Mouse (Mus musculus): Measurements from ENCODE around the gene Rin3. TPM values are rescaled to one million over a fixed set of nuclear protein-coding genes. Genes with fewer than 3 reads are reported as not detected.

Rin3 gene
- polyA plus RNA-seq, 1 experiment from 2014 or later: 1.9 TPM

DNA sequence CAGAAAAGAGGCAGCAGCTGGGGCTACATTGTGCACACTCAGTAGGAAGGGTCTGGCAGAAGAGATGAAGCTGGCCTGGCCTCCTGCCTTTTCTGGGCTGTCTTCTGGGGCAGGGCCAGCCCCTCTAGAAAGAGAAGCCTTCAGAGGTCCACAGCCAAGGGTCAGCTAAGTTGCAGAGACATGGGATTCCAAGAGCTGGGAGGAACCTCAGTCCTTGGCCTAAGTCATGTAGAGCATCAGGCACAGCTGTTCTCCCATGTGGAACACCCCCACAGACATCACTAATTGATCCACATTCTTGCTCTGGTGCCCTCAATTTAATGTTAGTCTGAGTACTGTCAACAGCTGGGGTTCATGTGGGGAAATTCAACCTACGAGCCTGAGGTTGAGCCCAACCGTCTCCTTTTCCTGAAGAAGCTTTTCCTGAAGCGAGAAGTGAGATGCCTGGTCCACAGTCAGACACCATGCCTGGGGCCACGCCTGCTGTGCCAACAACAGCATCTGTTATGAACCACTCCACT lies 20.0 kb downstream of the Rin3 start:
- Histone ChIP-seq H3K9ac (ENCODE audit: low read length) (no peak overlapping the region), H3K4me1 (ENCODE audit: control insufficient read depth, insufficient read depth, low read length) (peaks cover 3% of the 10 kb centered on the region), H3K27ac (ENCODE audit: low read depth, low read length) (no peak overlapping the region), H3K36me3 (ENCODE audit: control insufficient read depth, insufficient read depth, low read length) (no peaks in the 10 kb centered on the region), H3K4me2 (ENCODE audit: low read length) (no peak overlapping the region), H3K9me3 (replicated peaks; ENCODE audit: control insufficient read depth, low read length) (no peaks in the 10 kb centered on the region), H3K4me3 (ENCODE audit: low read depth, low read length) (no peak overlapping the region), H3K27me3 (replicated peaks; ENCODE audit: control insufficient read depth, insufficient read depth, low read length) (no peaks in the 10 kb centered on the region)
- 79% methylated on average over 4 of the region's 4 CpGs for WGBS
- ATAC-seq (no peak), DNase-seq (ENCODE audit: low spot score) (no peak)

GRCm38 (mm10) chr12:102303867-102304266 lies 21.0 kb downstream of the Rin3 start:
- Histone ChIP-seq H3K36me3 (ENCODE audit: control insufficient read depth, insufficient read depth, low read length) (no peaks in the 10 kb centered on the region), H3K4me2 (ENCODE audit: low read length) (no peak overlapping the region), H3K27me3 (replicated peaks; ENCODE audit: control insufficient read depth, insufficient read depth, low read length) (no peaks in the 10 kb centered on the region), H3K4me1 (ENCODE audit: control insufficient read depth, insufficient read depth, low read length) (peaks cover 12% of the 10 kb centered on the region), H3K9ac (ENCODE audit: low read length) (no peak overlapping the region), H3K27ac (ENCODE audit: low read depth, low read length) (no peak overlapping the region), H3K9me3 (replicated peaks; ENCODE audit: control insufficient read depth, low read length) (no peaks in the 10 kb centered on the region), H3K4me3 (ENCODE audit: low read depth, low read length) (no peak overlapping the region)
- no peak for DNase-seq (ENCODE audit: low spot score)
- 62% methylated on average over 7 of the region's 7 CpGs for WGBS
- ATAC-seq: no peak

DNA sequence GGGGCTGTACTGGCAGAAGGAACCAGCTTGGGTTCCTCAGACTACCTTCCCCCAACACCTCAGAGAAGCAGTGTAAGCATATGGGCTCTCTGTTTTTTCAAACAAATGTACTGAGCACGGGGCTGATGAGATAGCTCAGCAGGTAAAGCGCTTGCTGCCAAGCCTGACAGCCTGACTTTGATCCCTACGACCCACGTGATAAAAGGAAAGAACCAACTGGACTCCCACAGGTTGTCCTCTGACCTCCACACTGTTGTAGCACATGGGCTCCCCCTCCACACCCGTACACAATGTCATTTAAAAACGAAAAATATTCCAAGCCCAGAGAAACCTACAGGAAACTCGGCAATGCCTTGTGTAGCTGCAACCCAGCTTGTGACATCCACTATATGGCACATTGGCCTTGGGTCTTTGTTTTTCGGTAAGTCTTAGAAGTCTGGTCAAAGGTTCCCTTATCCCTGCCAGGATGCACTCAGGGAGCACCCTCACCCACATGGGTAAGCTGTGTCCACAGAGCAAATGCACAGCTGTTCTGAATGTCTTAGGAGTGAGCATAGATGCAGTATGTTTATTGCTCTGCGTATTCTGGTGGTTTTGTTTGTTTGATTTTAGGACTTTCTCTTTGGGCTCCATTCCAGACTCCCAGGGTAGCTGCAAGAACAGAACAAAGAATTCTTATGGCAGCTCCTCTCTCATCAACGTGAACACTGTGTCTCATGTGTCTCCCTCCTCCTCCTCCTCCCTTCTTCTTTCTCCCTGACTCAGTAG lies 22.4 kb downstream of the Rin3 start:
- 66% methylated on average over 10 of the region's 10 CpGs for WGBS
- H3K9ac ChIP-seq (ENCODE audit: low read length): no peak overlapping the region
- no peak overlapping the region for H3K4me2 ChIP-seq (ENCODE audit: low read length)
- no peaks in the 10 kb centered on the region for H3K9me3 ChIP-seq (replicated peaks; ENCODE audit: control insufficient read depth, low read length)
- H3K27me3 ChIP-seq (replicated peaks; ENCODE audit: control insufficient read depth, insufficient read depth, low read length): no peaks in the 10 kb centered on the region
- H3K36me3 ChIP-seq (ENCODE audit: control insufficient read depth, insufficient read depth, low read length): no peaks in the 10 kb centered on the region
- DNase-seq (ENCODE audit: low spot score) (no peak), ATAC-seq (no peak)
- H3K4me3 ChIP-seq (ENCODE audit: low read depth, low read length): no peak overlapping the region
- no peak overlapping the region for H3K27ac ChIP-seq (ENCODE audit: low read depth, low read length)
- peaks cover 12% of the 10 kb centered on the region for H3K4me1 ChIP-seq (ENCODE audit: control insufficient read depth, insufficient read depth, low read length)

GRCm38 (mm10) chr12:102308001-102308456 lies 25.2 kb downstream of the Rin3 start:
- H3K27ac ChIP-seq (ENCODE audit: low read depth, low read length): peak overlapping the region; percentile 82
- no peak overlapping the region for H3K4me3 ChIP-seq (ENCODE audit: low read depth, low read length)
- H3K4me2 ChIP-seq (ENCODE audit: low read length): no peak overlapping the region
- no peak overlapping the region for H3K9ac ChIP-seq (ENCODE audit: low read length)
- 65% methylated on average over 6 of the region's 6 CpGs for WGBS
- DNase-seq (ENCODE audit: low spot score) (peak; percentile 60), ATAC-seq (peak; percentile 35)
- H3K36me3 ChIP-seq (ENCODE audit: control insufficient read depth, insufficient read depth, low read length): no peaks in the 10 kb centered on the region
- peaks cover 12% of the 10 kb centered on the region for H3K4me1 ChIP-seq (ENCODE audit: control insufficient read depth, insufficient read depth, low read length)
- H3K9me3 ChIP-seq (replicated peaks; ENCODE audit: control insufficient read depth, low read length): no peaks in the 10 kb centered on the region
- H3K27me3 ChIP-seq (replicated peaks; ENCODE audit: control insufficient read depth, insufficient read depth, low read length): no peaks in the 10 kb centered on the region

DNA sequence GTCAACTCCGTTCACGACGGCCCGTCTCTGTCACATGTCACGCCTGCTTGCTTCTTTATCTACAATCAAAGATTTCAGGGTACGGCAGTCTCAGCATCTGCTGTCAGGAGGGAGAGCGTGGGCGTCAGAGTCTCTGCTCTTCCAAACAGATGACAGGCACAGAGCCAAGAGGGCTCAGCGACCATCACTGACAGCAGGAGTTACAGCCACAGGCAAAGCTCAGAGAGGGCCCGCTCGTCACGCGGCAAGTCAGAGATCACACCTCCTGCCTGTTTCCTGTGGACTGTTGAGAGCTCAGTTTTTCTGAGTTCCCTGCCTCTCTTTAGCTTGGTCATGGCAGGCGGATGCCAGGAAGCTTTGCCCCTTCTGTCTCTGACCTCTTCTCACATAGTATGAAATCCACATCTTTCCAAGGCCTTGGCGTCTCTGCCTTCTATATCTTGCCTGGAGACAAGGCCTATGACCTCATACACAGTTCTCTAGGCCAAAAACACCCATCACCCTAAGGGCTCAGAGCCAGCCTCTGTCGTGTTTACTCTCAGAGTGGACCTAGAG lies 25.7 kb downstream of the Rin3 start:
- H3K27ac ChIP-seq (ENCODE audit: low read depth, low read length): peak overlapping the region; percentile 82
- H3K9me3 ChIP-seq (replicated peaks; ENCODE audit: control insufficient read depth, low read length): no peaks in the 10 kb centered on the region
- H3K4me3 ChIP-seq (ENCODE audit: low read depth, low read length): no peak overlapping the region
- ATAC-seq (peak; percentile 77), DNase-seq (ENCODE audit: low spot score) (peak; percentile 81)
- H3K4me1 ChIP-seq (ENCODE audit: control insufficient read depth, insufficient read depth, low read length): peaks cover 12% of the 10 kb centered on the region
- no peaks in the 10 kb centered on the region for H3K27me3 ChIP-seq (replicated peaks; ENCODE audit: control insufficient read depth, insufficient read depth, low read length)
- no peaks in the 10 kb centered on the region for H3K36me3 ChIP-seq (ENCODE audit: control insufficient read depth, insufficient read depth, low read length)
- no peak overlapping the region for H3K9ac ChIP-seq (ENCODE audit: low read length)
- 56% methylated on average over 16 of the region's 16 CpGs for WGBS
- H3K4me2 ChIP-seq (ENCODE audit: low read length): no peak overlapping the region

DNA sequence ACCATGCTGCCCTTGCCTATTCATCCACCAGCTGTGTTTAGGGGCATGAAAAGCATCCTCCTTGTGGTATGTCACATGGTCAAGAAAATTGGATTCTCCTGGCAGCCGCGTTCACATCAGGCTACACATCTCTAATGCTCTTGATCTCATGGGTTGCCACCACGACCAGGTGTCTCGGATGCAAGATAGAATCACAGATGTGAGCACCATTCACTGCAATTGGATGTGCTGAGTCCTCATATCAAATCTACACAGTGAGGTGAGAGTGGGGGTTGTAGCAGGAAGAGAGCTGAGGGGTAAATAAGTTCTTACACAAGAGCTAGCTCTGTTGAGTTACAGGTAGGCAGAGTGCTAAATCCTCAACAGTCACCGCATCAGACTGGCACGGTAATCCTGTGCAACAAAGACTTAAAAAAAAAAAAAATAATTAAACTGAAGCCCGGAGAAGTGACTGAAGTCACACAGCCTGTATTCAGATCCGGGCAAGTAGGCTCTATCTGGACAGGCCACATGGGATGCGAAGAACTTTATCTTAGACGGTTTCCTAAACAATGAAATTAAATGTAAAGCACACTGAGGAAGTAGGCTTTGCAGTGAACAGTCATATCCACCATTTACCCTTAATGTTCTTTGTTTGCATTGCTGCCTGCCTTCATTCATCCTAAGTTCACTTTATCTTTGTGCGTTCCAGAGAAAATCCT lies 26.4 kb downstream of the Rin3 start:
- no peak for DNase-seq (ENCODE audit: low spot score)
- Histone ChIP-seq H3K27me3 (replicated peaks; ENCODE audit: control insufficient read depth, insufficient read depth, low read length) (no peaks in the 10 kb centered on the region), H3K4me3 (ENCODE audit: low read depth, low read length) (no peak overlapping the region), H3K9ac (ENCODE audit: low read length) (no peak overlapping the region), H3K4me2 (ENCODE audit: low read length) (no peak overlapping the region), H3K4me1 (ENCODE audit: control insufficient read depth, insufficient read depth, low read length) (peaks cover 12% of the 10 kb centered on the region), H3K36me3 (ENCODE audit: control insufficient read depth, insufficient read depth, low read length) (no peaks in the 10 kb centered on the region), H3K9me3 (replicated peaks; ENCODE audit: control insufficient read depth, low read length) (no peaks in the 10 kb centered on the region), H3K27ac (ENCODE audit: low read depth, low read length) (no peak overlapping the region)
- WGBS: 89% methylated on average over 11 of the region's 11 CpGs
- no peak for ATAC-seq

DNA sequence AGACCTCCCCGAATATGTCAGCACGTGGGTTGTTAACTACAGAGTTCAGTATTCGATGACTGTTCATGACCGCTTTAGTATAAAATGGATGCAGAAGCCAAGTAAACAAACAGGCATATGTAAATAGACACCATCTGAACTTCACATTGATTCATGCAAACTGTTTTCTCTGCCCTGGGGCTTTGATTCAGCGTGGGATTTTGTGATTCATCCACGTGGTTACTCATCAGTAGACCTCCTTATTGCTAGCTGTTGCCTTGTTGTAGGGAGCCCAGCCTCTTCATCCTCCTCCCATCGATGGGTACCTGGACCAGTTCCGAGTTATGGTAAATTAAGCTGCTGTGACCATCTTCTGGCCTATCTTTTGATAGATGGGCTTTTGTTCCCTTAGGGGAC lies 26.9 kb downstream of the Rin3 start:
- H3K4me2 ChIP-seq (ENCODE audit: low read length): no peak overlapping the region

GRCm38 (mm10) chr12:102310261-102310660 lies 27.4 kb downstream of the Rin3 start:
- H3K4me1 ChIP-seq (ENCODE audit: control insufficient read depth, insufficient read depth, low read length): peaks cover 12% of the 10 kb centered on the region
- ATAC-seq (no peak), DNase-seq (ENCODE audit: low spot score) (no peak)
- no peaks in the 10 kb centered on the region for H3K36me3 ChIP-seq (ENCODE audit: control insufficient read depth, insufficient read depth, low read length)
- no peak overlapping the region for H3K4me2 ChIP-seq (ENCODE audit: low read length)
- no peak overlapping the region for H3K9ac ChIP-seq (ENCODE audit: low read length)
- no peaks in the 10 kb centered on the region for H3K9me3 ChIP-seq (replicated peaks; ENCODE audit: control insufficient read depth, low read length)
- WGBS: 87% methylated on average over 3 of the region's 3 CpGs
- no peaks in the 10 kb centered on the region for H3K27me3 ChIP-seq (replicated peaks; ENCODE audit: control insufficient read depth, insufficient read depth, low read length)
- no peak overlapping the region for H3K4me3 ChIP-seq (ENCODE audit: low read depth, low read length)
- no peak overlapping the region for H3K27ac ChIP-seq (ENCODE audit: low read depth, low read length)

More for the DNA sequence above, 26.9 kb downstream of the Rin3 start:
- no peak for DNase-seq (ENCODE audit: low spot score)
- Histone ChIP-seq H3K9me3 (replicated peaks; ENCODE audit: control insufficient read depth, low read length) (no peaks in the 10 kb centered on the region), H3K4me1 (ENCODE audit: control insufficient read depth, insufficient read depth, low read length) (peaks cover 12% of the 10 kb centered on the region), H3K4me3 (ENCODE audit: low read depth, low read length) (no peak overlapping the region), H3K9ac (ENCODE audit: low read length) (no peak overlapping the region), H3K36me3 (ENCODE audit: control insufficient read depth, insufficient read depth, low read length) (no peaks in the 10 kb centered on the region), H3K27me3 (replicated peaks; ENCODE audit: control insufficient read depth, insufficient read depth, low read length) (no peaks in the 10 kb centered on the region), H3K27ac (ENCODE audit: low read depth, low read length) (no peak overlapping the region)
- WGBS: 87% methylated on average over 8 of the region's 8 CpGs
- no peak for ATAC-seq
